Mouse (Mus musculus): ENCODE measurements at regions not wholly inside any gene's neighbourhood (a gene's known extent, or its start where the extent isn't known, plus 50 kb on each side); places are given as distances from the start of the nearest gene placed in this dataset.

DNA sequence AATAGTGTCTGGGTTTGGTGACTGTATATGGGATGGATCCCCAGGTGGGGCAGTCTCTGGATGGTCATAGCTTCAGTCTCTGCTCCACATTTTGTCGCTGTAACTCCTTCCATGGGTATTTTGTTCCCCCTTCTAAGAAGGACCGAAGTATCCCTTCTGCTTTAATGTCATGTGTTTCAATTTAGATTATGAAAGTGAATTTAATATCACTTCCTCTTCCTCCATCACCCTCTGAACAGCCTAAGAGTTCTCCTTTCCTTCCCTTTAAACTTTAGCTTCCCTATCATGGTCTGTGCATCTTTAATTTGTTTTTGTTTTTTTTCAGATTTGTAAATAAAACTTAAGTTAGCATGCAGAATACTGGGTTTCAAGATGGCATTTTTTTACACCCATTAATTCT lies 211.0 kb upstream of the Phyhipl start:
- ATAC-seq (ENCODE audit: insufficient read depth), result no peak
- no peak overlapping the region for H3K4me3 ChIP-seq (ENCODE audit: low read depth, low read length)
- H3K4me2 ChIP-seq, result no peak overlapping the region
- no peaks in the 10 kb centered on the region for H3K27me3 ChIP-seq (ENCODE audit: insufficient read depth, low read length)
- WGBS, result 86% methylated on average over 2 of the region's 2 CpGs
- H3K36me3 ChIP-seq (ENCODE audit: insufficient read depth), result no peaks in the 10 kb centered on the region
- H3K4me1 ChIP-seq (ENCODE audit: insufficient read depth), result no peaks in the 10 kb centered on the region
- no peak overlapping the region for H3K27ac ChIP-seq (ENCODE audit: low read depth)
- H3K9ac ChIP-seq, result no peak overlapping the region
- H3K9me3 ChIP-seq (ENCODE audit: low read depth, low read length), result no peaks in the 10 kb centered on the region
- DNase-seq, result no peak
- TF ChIP-seq CTCF (IDR thresholded peaks at IDR 0.05; ENCODE audit: low read depth), result no peak

DNA sequence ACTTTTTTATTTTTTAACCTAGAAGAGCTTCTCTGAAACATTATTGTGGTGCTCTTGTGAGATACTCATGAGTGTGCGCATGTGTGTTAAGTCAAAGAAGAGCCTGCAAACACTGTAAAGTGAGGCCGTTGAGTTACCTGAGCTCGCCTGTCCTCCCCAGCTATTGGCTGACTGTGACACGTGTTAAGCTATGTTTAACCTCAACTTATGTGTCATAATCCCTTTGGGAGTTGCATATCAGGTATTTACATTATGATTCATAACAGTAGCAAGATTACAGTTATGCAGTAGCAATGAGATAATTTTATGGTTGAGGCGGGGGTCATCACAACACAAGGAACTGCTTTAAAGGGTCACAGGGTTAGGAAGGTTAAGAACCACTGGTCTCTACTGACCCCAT lies 208.9 kb upstream of the Phyhipl start:
- no peak for TF ChIP-seq CTCF (IDR thresholded peaks at IDR 0.05; ENCODE audit: low read depth)
- H3K27me3 ChIP-seq (ENCODE audit: insufficient read depth, low read length), result no peaks in the 10 kb centered on the region
- H3K4me3 ChIP-seq (ENCODE audit: low read depth, low read length), result no peak overlapping the region
- no peaks in the 10 kb centered on the region for H3K4me1 ChIP-seq (ENCODE audit: insufficient read depth)
- DNase-seq (no peak), ATAC-seq (ENCODE audit: insufficient read depth) (no peak)
- H3K9me3 ChIP-seq (ENCODE audit: low read depth, low read length), result no peaks in the 10 kb centered on the region
- no peaks in the 10 kb centered on the region for H3K36me3 ChIP-seq (ENCODE audit: insufficient read depth)
- 81% methylated on average over 5 of the region's 5 CpGs for WGBS
- no peak overlapping the region for H3K9ac ChIP-seq
- H3K27ac ChIP-seq (ENCODE audit: low read depth), result no peak overlapping the region
- no peak overlapping the region for H3K4me2 ChIP-seq

DNA sequence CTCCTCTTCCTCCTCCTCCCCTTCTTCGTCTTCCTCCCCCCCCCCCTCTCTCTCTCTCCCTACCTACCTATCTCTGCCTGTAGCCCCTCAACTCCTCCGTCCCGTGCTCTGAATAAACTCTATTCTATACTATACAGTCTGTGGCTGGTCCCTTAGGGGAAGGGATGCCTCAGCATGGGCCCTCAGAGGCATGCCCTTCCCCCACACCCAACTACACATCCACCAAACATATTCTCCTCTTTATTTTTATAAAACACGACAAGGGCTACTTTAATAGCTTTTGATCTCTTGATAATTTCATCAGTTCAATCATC lies 206.2 kb upstream of the Phyhipl start:
- no peak overlapping the region for H3K27ac ChIP-seq (ENCODE audit: low read depth)
- H3K9ac ChIP-seq, result no peak overlapping the region
- ATAC-seq (ENCODE audit: insufficient read depth) (no peak), DNase-seq (no peak)
- H3K36me3 ChIP-seq (ENCODE audit: insufficient read depth), result no peaks in the 10 kb centered on the region
- H3K27me3 ChIP-seq (ENCODE audit: insufficient read depth, low read length), result no peaks in the 10 kb centered on the region
- no peak overlapping the region for H3K4me2 ChIP-seq
- no peaks in the 10 kb centered on the region for H3K9me3 ChIP-seq (ENCODE audit: low read depth, low read length)
- H3K4me3 ChIP-seq (ENCODE audit: low read depth, low read length), result no peak overlapping the region
- no peaks in the 10 kb centered on the region for H3K4me1 ChIP-seq (ENCODE audit: insufficient read depth)
- no peak for TF ChIP-seq CTCF (IDR thresholded peaks at IDR 0.05; ENCODE audit: low read depth)
- WGBS, result 44% methylated on average over 4 of the region's 4 CpGs

DNA sequence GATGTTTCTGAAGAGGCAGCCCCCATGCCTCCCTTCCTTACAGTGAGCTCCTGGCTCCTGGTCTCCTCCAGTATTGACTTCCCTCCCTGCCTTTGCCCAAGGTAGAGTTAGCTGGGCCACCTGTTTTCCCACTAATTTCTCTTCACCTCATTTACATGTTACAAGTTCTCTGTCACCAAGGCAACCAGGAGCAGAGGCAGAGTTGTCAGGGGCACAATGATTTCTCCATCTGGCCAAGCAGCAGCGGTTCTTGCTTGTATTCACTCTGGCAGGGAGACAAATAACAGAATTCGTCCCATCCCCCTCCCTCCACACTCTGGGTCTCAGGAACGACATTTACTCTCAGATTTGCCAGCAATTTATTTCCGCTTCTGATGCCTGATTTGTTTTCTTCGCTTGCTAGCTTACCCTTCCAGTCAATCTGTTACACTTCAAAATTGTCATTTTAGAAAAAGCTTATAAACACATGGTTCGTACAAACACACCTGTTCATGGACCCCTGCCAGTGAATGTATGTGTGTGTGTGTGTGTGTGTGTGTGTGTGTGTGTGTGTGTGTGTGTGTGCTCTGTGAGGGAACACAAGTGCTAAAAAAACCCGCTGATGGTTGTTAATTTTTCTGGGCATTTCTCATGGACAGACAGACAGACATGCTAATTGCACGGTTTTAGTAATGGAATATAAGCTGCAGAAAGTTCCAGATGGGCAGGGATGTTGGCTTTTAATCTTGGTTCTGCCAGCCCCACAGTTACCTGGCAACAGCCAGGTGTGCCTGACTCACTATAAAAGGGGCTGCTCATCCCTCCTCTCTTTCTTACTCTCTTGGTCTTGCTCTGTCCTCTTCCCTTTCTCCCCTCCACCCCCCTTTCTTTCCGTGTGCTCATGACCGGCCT lies 205.6 kb upstream of the Phyhipl start:
- WGBS, result 43% methylated on average over 10 of the region's 10 CpGs
- H3K4me3 ChIP-seq (ENCODE audit: low read depth, low read length), result no peak overlapping the region
- no peak for ATAC-seq (ENCODE audit: insufficient read depth)
- H3K4me1 ChIP-seq (ENCODE audit: insufficient read depth), result no peaks in the 10 kb centered on the region
- no peaks in the 10 kb centered on the region for H3K27me3 ChIP-seq (ENCODE audit: insufficient read depth, low read length)
- no peaks in the 10 kb centered on the region for H3K9me3 ChIP-seq (ENCODE audit: low read depth, low read length)
- H3K9ac ChIP-seq, result no peak overlapping the region
- DNase-seq, result peak; percentile 7
- TF ChIP-seq CTCF (IDR thresholded peaks at IDR 0.05; ENCODE audit: low read depth), result no peak
- H3K36me3 ChIP-seq (ENCODE audit: insufficient read depth), result no peaks in the 10 kb centered on the region
- H3K27ac ChIP-seq (ENCODE audit: low read depth), result no peak overlapping the region
- H3K4me2 ChIP-seq, result no peak overlapping the region

DNA sequence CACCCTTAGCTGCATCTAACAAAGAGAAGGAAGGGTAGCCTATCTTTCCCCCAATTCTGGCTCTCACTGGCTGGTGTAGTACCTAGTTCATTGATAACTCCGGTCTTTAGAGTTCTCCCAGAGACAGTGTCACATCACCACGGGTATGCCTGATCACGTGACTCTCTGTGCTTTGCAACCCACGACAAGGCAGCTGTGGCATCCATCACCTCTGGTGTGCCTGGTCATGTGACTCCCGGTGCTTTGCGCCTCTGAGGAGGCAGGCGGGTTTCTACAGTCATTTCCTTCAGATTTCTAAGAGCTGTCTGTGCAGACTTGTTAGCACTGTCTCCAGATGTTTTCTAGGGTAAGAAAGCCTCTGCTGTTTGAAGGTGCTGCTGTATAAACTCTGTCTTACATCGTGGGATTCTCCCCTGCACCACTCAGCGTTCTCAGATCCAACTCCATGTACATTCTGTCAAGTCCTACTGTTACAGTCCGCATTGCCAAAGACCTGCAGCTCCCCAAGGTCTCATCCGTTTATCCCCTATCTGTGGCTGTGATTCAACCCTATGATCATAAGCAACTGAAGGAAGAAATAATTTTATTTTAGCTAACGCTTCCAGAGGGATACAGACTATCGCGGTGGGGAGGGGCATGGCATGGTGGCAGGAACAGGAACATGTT lies 201.5 kb upstream of the Phyhipl start:
- no peak for DNase-seq
- H3K27me3 ChIP-seq (ENCODE audit: insufficient read depth, low read length), result no peaks in the 10 kb centered on the region
- WGBS, result 67% methylated on average over 14 of the region's 14 CpGs
- H3K36me3 ChIP-seq (ENCODE audit: insufficient read depth), result no peaks in the 10 kb centered on the region
- H3K9ac ChIP-seq, result no peak overlapping the region
- no peaks in the 10 kb centered on the region for H3K9me3 ChIP-seq (ENCODE audit: low read depth, low read length)
- no peak for TF ChIP-seq CTCF (IDR thresholded peaks at IDR 0.05; ENCODE audit: low read depth)
- H3K27ac ChIP-seq (ENCODE audit: low read depth), result no peak overlapping the region
- no peaks in the 10 kb centered on the region for H3K4me1 ChIP-seq (ENCODE audit: insufficient read depth)
- no peak overlapping the region for H3K4me2 ChIP-seq
- H3K4me3 ChIP-seq (ENCODE audit: low read depth, low read length), result no peak overlapping the region
- no peak for ATAC-seq (ENCODE audit: insufficient read depth)

DNA sequence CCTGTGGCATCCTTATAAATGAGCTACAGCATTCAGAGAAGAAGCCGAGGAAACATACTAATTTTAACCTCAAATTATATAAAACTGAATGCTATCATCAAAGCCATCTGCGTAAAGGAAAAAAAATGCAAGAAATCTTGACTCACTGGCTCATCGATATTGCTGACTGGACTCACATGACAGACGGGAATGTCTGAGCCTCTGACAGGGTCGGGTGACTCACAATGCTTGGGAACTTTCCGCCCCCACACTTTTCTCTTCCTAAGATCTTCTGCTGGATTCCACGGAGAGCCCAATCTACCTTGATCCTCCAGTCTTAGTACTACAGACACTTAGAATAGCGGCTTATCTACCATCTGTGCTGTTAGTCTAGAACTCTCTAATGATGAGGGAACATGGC lies 200.2 kb upstream of the Phyhipl start:
- Histone ChIP-seq H3K4me3 (ENCODE audit: low read depth, low read length) (no peak overlapping the region), H3K4me2 (no peak overlapping the region), H3K36me3 (ENCODE audit: insufficient read depth) (no peaks in the 10 kb centered on the region), H3K9me3 (ENCODE audit: low read depth, low read length) (no peaks in the 10 kb centered on the region), H3K9ac (no peak overlapping the region), H3K27me3 (ENCODE audit: insufficient read depth, low read length) (no peaks in the 10 kb centered on the region), H3K4me1 (ENCODE audit: insufficient read depth) (no peaks in the 10 kb centered on the region), H3K27ac (ENCODE audit: low read depth) (no peak overlapping the region)
- TF ChIP-seq CTCF (IDR thresholded peaks at IDR 0.05; ENCODE audit: low read depth), result no peak
- 79% methylated on average over 8 of the region's 8 CpGs for WGBS
- DNase-seq (no peak), ATAC-seq (ENCODE audit: insufficient read depth) (no peak)

DNA sequence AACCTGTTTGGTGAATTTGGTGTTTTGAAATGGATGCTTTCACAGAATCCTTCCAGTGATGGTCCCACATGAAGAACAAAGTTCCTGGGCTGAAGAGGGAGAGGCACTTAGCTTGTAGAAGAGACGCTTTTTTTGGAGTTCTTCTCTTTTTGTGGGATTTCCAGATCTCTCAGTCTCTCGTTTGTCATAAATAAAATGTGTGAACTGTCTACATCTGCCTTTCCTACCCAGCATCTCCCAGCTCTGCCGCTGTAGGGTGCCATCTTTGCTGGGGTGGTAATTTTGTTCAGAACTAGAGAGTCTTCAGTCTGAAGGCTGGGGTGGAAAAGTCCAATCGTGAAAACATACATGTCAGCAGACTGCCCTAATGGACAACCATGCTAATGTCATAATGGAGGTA lies 197.8 kb upstream of the Phyhipl start:
- H3K4me2 ChIP-seq, result no peak overlapping the region
- 82% methylated on average over 4 of the region's 4 CpGs for WGBS
- no peaks in the 10 kb centered on the region for H3K36me3 ChIP-seq (ENCODE audit: insufficient read depth)
- no peaks in the 10 kb centered on the region for H3K4me1 ChIP-seq (ENCODE audit: insufficient read depth)
- no peak overlapping the region for H3K27ac ChIP-seq (ENCODE audit: low read depth)
- ATAC-seq (ENCODE audit: insufficient read depth), result no peak
- no peak for TF ChIP-seq CTCF (IDR thresholded peaks at IDR 0.05; ENCODE audit: low read depth)
- no peak for DNase-seq
- no peak overlapping the region for H3K4me3 ChIP-seq (ENCODE audit: low read depth, low read length)
- no peaks in the 10 kb centered on the region for H3K27me3 ChIP-seq (ENCODE audit: insufficient read depth, low read length)
- H3K9me3 ChIP-seq (ENCODE audit: low read depth, low read length), result no peaks in the 10 kb centered on the region
- no peak overlapping the region for H3K9ac ChIP-seq
